Mouse (Mus musculus) intestine, postnatal 0 days (tissue): ENCODE results near the gene Tex22. TPM values are rescaled to one million over a fixed set of nuclear protein-coding genes. Genes with fewer than 3 reads are reported as not detected.

Experiments
- ATAC-seq: fragments of 200-750 bp; cut with Nextera tagmentation; 2 replicates; pipeline ENCODE4 v1.8.0; 2017; ENCODE audit warnings: mild to moderate bottlenecking, moderate TSS enrichment, moderate library complexity
- H3K27ac ChIP-seq: fragments of 300-500 bp; sonication (generic); 2 replicates; pipeline ENCODE4 v1.5.1; 2014; ENCODE audit warnings: mild to moderate bottlenecking, low read depth, low read length, moderate library complexity
- H3K27me3 ChIP-seq: fragments of 300-500 bp; sonication (generic); replicated peaks from 2 replicates; pipeline ENCODE4 v1.6.1; 2014; ENCODE audit warnings: low read length, mixed read lengths; ENCODE audit not compliant: control insufficient read depth, insufficient read depth
- H3K36me3 ChIP-seq: fragments of 300-500 bp; sonication (generic); 2 replicates; pipeline ENCODE4 v1.6.1; 2014; ENCODE audit warnings: mild to moderate bottlenecking, moderate library complexity; ENCODE audit not compliant: control insufficient read depth, insufficient read depth
- H3K4me1 ChIP-seq: fragments of 300-500 bp; sonication (generic); replicated peaks from 2 replicates; pipeline ENCODE4 v1.6.1; 2014; ENCODE audit warnings: antibody characterized with exemption, low read length, mixed read lengths; ENCODE audit not compliant: control insufficient read depth, insufficient read depth
- H3K4me2 ChIP-seq: fragments of 300-500 bp; sonication (generic); replicated peaks from 2 replicates; pipeline ENCODE4 v1.6.1; 2014; ENCODE audit warnings: low read depth, mild to moderate bottlenecking, moderate library complexity
- H3K4me3 ChIP-seq: fragments of 300-500 bp; sonication (generic); 2 replicates; pipeline ENCODE4 v1.5.1; 2014; ENCODE audit warnings: low read depth, low read length
- H3K9ac ChIP-seq: fragments of 300-500 bp; sonication (generic); 2 replicates; pipeline ENCODE4 v1.6.1; 2014; ENCODE audit warnings: mild to moderate bottlenecking, low read depth, low read length
- H3K9me3 ChIP-seq: fragments of 300-500 bp; sonication (generic); 2 replicates; pipeline ENCODE4 v1.6.1; 2016; ENCODE audit warnings: mixed run types; ENCODE audit not compliant: control insufficient read depth
- CTCF ChIP-seq: sonication (generic); IDR thresholded peaks from 2 replicates; pipeline ENCODE4 v1.5.1; 2016; ENCODE audit warnings: low read depth, mild to moderate bottlenecking, control low read depth, antibody characterized with exemption, moderate library complexity
- WGBS: fragments of 180-500 bp; shearing (Covaris S2); extraction: QIAGEN DNeasy Blood & Tissue Kit; methylation state at CpG from one replicate; pipeline ENCODE4 v1.1.7; 2014; 5-methylcytosine and 5-hydroxymethylcytosine counted together
- polyA plus RNA-seq: library from polyadenylated mRNA; unstranded; fragments of >200 nt; fragmentation: Nextera tagmentation; extraction: Ambion mirVana; gene quantifications from 2 replicates; pipeline ENCODE4 v1.2.1, GENCODE M21; 2015

Tex22 gene
- polyA plus RNA-seq, 1 experiment from 2014 or later, result not detected

- H3K27ac ChIP-seq, result no peak overlapping the region
- no peak overlapping the region for H3K9ac ChIP-seq
- H3K4me1 ChIP-seq, result no peaks in the 10 kb centered on the region
- peaks cover 58% of the 10 kb centered on the region for H3K36me3 ChIP-seq
- H3K9me3 ChIP-seq, result no peaks in the 10 kb centered on the region
- no peaks in the 10 kb centered on the region for H3K27me3 ChIP-seq
- no peak overlapping the region for H3K4me2 ChIP-seq
- WGBS, result 72% methylated on average over 4 of the region's 4 CpGs
- ATAC-seq, result peak; percentile 23; the same call in 1 of the 2 replicates
- TF ChIP-seq CTCF, result no peak
- H3K4me3 ChIP-seq, result no peak overlapping the region
These were observed 39.8 kb downstream of the Tex22 start for GRCm38 (mm10) chr12:113114141-113114540.

GRCm38 (mm10) chr12:113114856-113115538 lies 40.7 kb downstream of the Tex22 start:
- ATAC-seq, result peak; percentile 22; the same call in 1 of the 2 replicates
- H3K36me3 ChIP-seq, result peaks cover 59% of the 10 kb centered on the region
- H3K4me2 ChIP-seq, result no peak overlapping the region
- H3K9ac ChIP-seq, result no peak overlapping the region
- TF ChIP-seq CTCF, result peak; percentile 34; the same call in 1 of the 2 replicates
- H3K27ac ChIP-seq, result no peak overlapping the region
- H3K27me3 ChIP-seq, result no peaks in the 10 kb centered on the region
- no peak overlapping the region for H3K4me3 ChIP-seq
- H3K9me3 ChIP-seq, result no peaks in the 10 kb centered on the region
- WGBS, result 67% methylated on average over 16 of the region's 16 CpGs
- H3K4me1 ChIP-seq, result no peaks in the 10 kb centered on the region

GRCm38 (mm10) chr12:113119516-113120410 lies 45.5 kb downstream of the Tex22 start:
- Histone ChIP-seq H3K9me3 (no peaks in the 10 kb centered on the region), H3K4me1 (no peaks in the 10 kb centered on the region), H3K27me3 (no peaks in the 10 kb centered on the region), H3K27ac (no peak overlapping the region), H3K36me3 (peaks cover 84% of the 10 kb centered on the region), H3K9ac (no peak overlapping the region), H3K4me2 (no peak overlapping the region), H3K4me3 (no peak overlapping the region)
- WGBS, result 86% methylated on average over 20 of the region's 20 CpGs
- ATAC-seq, result peak; percentile 36; the same call in 1 of the 2 replicates
- TF ChIP-seq CTCF, result peak; percentile 97

- no peaks in the 10 kb centered on the region for H3K4me1 ChIP-seq
- H3K9ac ChIP-seq, result no peak overlapping the region
- 78% methylated on average over 6 of the region's 6 CpGs for WGBS
- H3K9me3 ChIP-seq, result no peaks in the 10 kb centered on the region
- peaks cover 86% of the 10 kb centered on the region for H3K36me3 ChIP-seq
- H3K4me3 ChIP-seq, result no peak overlapping the region
- no peak overlapping the region for H3K4me2 ChIP-seq
- no peaks in the 10 kb centered on the region for H3K27me3 ChIP-seq
- TF ChIP-seq CTCF, result no peak
- ATAC-seq, result no peak
- no peak overlapping the region for H3K27ac ChIP-seq
These were observed 50.4 kb downstream of the Tex22 start for GRCm38 (mm10) chr12:113124726-113125125.

GRCm38 (mm10) chr12:113130732-113131131 lies 56.4 kb downstream of the Tex22 start:
- no peak overlapping the region for H3K27ac ChIP-seq
- 95% methylated on average over 8 of the region's 8 CpGs for WGBS
- TF ChIP-seq CTCF, result no peak
- no peak overlapping the region for H3K4me3 ChIP-seq
- H3K9ac ChIP-seq, result no peak overlapping the region
- no peaks in the 10 kb centered on the region for H3K27me3 ChIP-seq
- no peaks in the 10 kb centered on the region for H3K9me3 ChIP-seq
- H3K4me1 ChIP-seq, result no peaks in the 10 kb centered on the region
- no peak overlapping the region for H3K4me2 ChIP-seq
- ATAC-seq, result no peak
- peaks cover 93% of the 10 kb centered on the region for H3K36me3 ChIP-seq

- TF ChIP-seq CTCF, result no peak
- no peak overlapping the region for H3K9ac ChIP-seq
- 95% methylated on average over 14 of the region's 14 CpGs for WGBS
- no peaks in the 10 kb centered on the region for H3K9me3 ChIP-seq
- peaks cover 100% of the 10 kb centered on the region for H3K36me3 ChIP-seq
- ATAC-seq, result no peak
- no peak overlapping the region for H3K4me2 ChIP-seq
- H3K4me3 ChIP-seq, result no peak overlapping the region
- H3K4me1 ChIP-seq, result no peaks in the 10 kb centered on the region
- H3K27me3 ChIP-seq, result no peaks in the 10 kb centered on the region
- no peak overlapping the region for H3K27ac ChIP-seq
These were observed 57.3 kb downstream of the Tex22 start for GRCm38 (mm10) chr12:113131601-113132000.
